Mouse (Mus musculus) small intestine, adult 2 months (tissue): Measurements from ENCODE around the gene Olfr15.
"Not testable (repeated sequence)": the region's sequence is repeated elsewhere in the genome, so short reads cannot be mapped to it uniquely, and the experiment has no call there.

Source experiments
- CTCF ChIP-seq: fragments of 200-500 bp; IDR thresholded peaks from 2 replicates; pipeline ENCODE4 v1.5.1; 2012; ENCODE audit warnings: low read depth, mild to moderate bottlenecking, control low read depth, inconsistent platforms, low read length, moderate library complexity, mixed read lengths; ENCODE audit not compliant: insufficient replicate concordance, insufficient read length; ENCODE audit errors: extremely low read depth
- POLR2A ChIP-seq: fragments of 200-500 bp; IDR thresholded peaks from 2 replicates; pipeline ENCODE4 v1.6.1; 2012; ENCODE audit warnings: low read depth, mild to moderate bottlenecking, control low read depth, inconsistent platforms, low read length, moderate library complexity

GRCm38 (mm10) chr16:3851301-3851700, 20.6 kb downstream of the Olfr15 start:
- TF ChIP-seq POLR2A, CTCF: not testable (repeated sequence)
